Mouse (Mus musculus) heart, adult 2 months (tissue): ENCODE data around the gene Zswim4.

Source experiments
- CTCF ChIP-seq: fragments of 200-600 bp; IDR thresholded peaks from 2 replicates; pipeline ENCODE4 v1.8.1; 2022; ENCODE audit warnings: antibody characterized with exemption, mild to moderate bottlenecking, moderate library complexity
- EP300 ChIP-seq: fragments of 200-500 bp; IDR thresholded peaks from 2 replicates; pipeline ENCODE4 v1.6.1; 2011; ENCODE audit warnings: low read depth, low read length, control low read depth; ENCODE audit not compliant: insufficient read depth

GRCm38 (mm10) chr8:84202466-84202865 is 34.4 kb downstream of the Zswim4 start:
- 0 out of 2 replicates have a peak, but pooled peaks have one; percentile 31 for TF ChIP-seq EP300
- TF ChIP-seq CTCF, result no peak
